Mouse (Mus musculus) gastrocnemius, adult 18-20 months (tissue): Measurements from ENCODE around the gene Tmod1. TPM values are rescaled to one million over a fixed set of nuclear protein-coding genes. Genes with fewer than 3 reads are reported as not detected.
A peak's percentile ranks its signal among the peaks of the same experiment; 100 is the strongest.

Experiments used
- DNase-seq: peaks from one replicate; pipeline ENCODE4 v3.0.0; 2021; ENCODE audit warnings: low spot score
- total RNA-seq, 2 experiments: library from RNA; stranded (reverse); gene quantifications; 2 replicates each; pipeline ENCODE4 v1.2.3; 2021

Gene Tmod1
- total RNA-seq, 2 experiments from 2014 or later = 163 to 194 TPM

GRCm38 (mm10) chr4:46130221-46130620, 91.5 kb downstream of the Tmod1 start:
- peak; percentile 51 for DNase-seq

GRCm38 (mm10) chr4:46131791-46132190, 93.1 kb downstream of the Tmod1 start:
- DNase-seq = no peak

GRCm38 (mm10) chr4:46137629-46138286, 99.0 kb downstream of the Tmod1 start:
- DNase-seq = no peak

- DNase-seq = peak; percentile 92
Observed at GRCm38 (mm10) chr4:46138287-46139222, 99.8 kb downstream of the Tmod1 start, which contains the start of the genes Ncbp1 and Tstd2. TSS of gene Ncbp1 (plus strand) at chr4:46138613. TSS of gene Tstd2 (minus strand) at chr4:46138694.

GRCm38 (mm10) chr4:46144323-46144722, 105.6 kb downstream of the Tmod1 start:
- DNase-seq = no peak

GRCm38 (mm10) chr4:46146881-46147280, 108.1 kb downstream of the Tmod1 start:
- no peak for DNase-seq

- DNase-seq = no peak
Observed at GRCm38 (mm10) chr4:46151903-46152544, 113.3 kb downstream of the Tmod1 start.

GRCm38 (mm10) chr4:46164027-46164426, 125.3 kb downstream of the Tmod1 start:
- DNase-seq = no peak

Other genes with a start within 250 kb of the Tmod1 start
- under 1 TPM; 0.50 to 0.64 TPM for gene Aldh1b1, start 239.9 kb upstream of the Tmod1 start, total RNA-seq
- not detected for gene Igfbpl1, start 212.0 kb upstream of the Tmod1 start, total RNA-seq
- gene Stra6l, start 190.3 kb upstream of the Tmod1 start, total RNA-seq = not detected
- not detected for gene Ccdc180, start 148.6 kb upstream of the Tmod1 start, total RNA-seq
- 1 to 10 TPM; 7.3 to 9.7 TPM for gene Tdrd7, start 73.6 kb upstream of the Tmod1 start, total RNA-seq
- 10 to 100 TPM; 13.1 to 16.1 TPM for gene Ncbp1, start 99.7 kb downstream of the Tmod1 start, total RNA-seq
- 10 to 100 TPM in 1 of 2 experiments, 1 to 10 TPM in 1; 9.6 to 10.2 TPM for gene Tstd2, start 99.8 kb downstream of the Tmod1 start, total RNA-seq
- 1 to 10 TPM; 5.8 to 6.7 TPM for gene Xpa, start 157.4 kb downstream of the Tmod1 start, total RNA-seq